8 mouse cellular contexts compared by ENCODE assay signal in genomic region chr11:62921052-62921977, GRCm38 (mm10). TPM values are rescaled to one million over a fixed set of nuclear protein-coding genes. Genes with fewer than 3 reads are reported as not detected.
DNase-seq lines count a peak whose midpoint lies in the region; ATAC-seq lines count a peak whose summit lies in the region.

No protein-coding gene starts in this region.

- no peaks in the 10 kb centered on the region for H3K36me3 ChIP-seq in megakaryocyte, embryonic 14.5 days (replicated peaks; ENCODE audit: low read length)

- peaks cover 23% of the 10 kb centered on the region for H3K9me3 ChIP-seq in megakaryocyte, embryonic 14.5 days

- ATAC-seq in monocyte, adult 5-6 weeks (replicated peaks; ENCODE audit: insufficient number of reproducible peaks, low FRiP score, low TSS enrichment, poor library complexity, severe bottlenecking) = no peak; the same call in 1 of the 2 replicates

- H3K4me3 ChIP-seq in megakaryocyte, embryonic 14.5 days (replicated peaks) = peak overlapping the region; percentile 12

- peaks cover 59% of the 10 kb centered on the region for H3K27me3 ChIP-seq in megakaryocyte, embryonic 14.5 days (replicated peaks)

- peak; percentile 99 for DNase-seq in adipocyte (ENCODE audit: low spot score)
- peak; percentile 93 for DNase-seq in cerebellum, postnatal 4 days (ENCODE audit: low spot score in 2 of 2)
- peak; percentile 92 to 93 for DNase-seq in gastrocnemius, adult 8-10 months (ENCODE audit: low spot score in 2 of 2)
- peak; percentile 99 for DNase-seq in hindlimb bud, embryonic 11.5 days (ENCODE audit: extremely low spot score, low read depth, low spot score)
- DNase-seq in left cerebral cortex, adult 8-10 months (ENCODE audit: low spot score in 2 of 2) = peak; percentile 88 to 89
- peak; percentile 86 to 87 for DNase-seq in right cerebral cortex, postnatal 36 days (ENCODE audit: low spot score in 2 of 2)

- H3K4me1 ChIP-seq in megakaryocyte, embryonic 14.5 days = peaks cover 21% of the 10 kb centered on the region

RNA-seq across cellular contexts. Expression of gene Cdrt4, which starts 29.7 kb away (rescaled TPM):
- total RNA-seq in gastrocnemius, adult 8-10 months (2022) = not detected
- not detected for total RNA-seq in left cerebral cortex, adult 8-10 months (2022)
- polyA plus RNA-seq in megakaryocyte, embryonic 14.5 days (2012; ENCODE audit: insufficient read depth, low replicate concordance) = not detected in 2 replicates
- total RNA-seq in monocyte, adult 5-6 weeks (2017) = 2.3 TPM in 1 of 3 replicates, not detected in the others

RNA-seq across cellular contexts. Expression of gene Tvp23b, which starts 42.1 kb away (rescaled TPM):
- 1 to 10 TPM; 3.5 to 6.2 (median 5.3) TPM for total RNA-seq in gastrocnemius, adult 8-10 months (2022)
- total RNA-seq in left cerebral cortex, adult 8-10 months (2022) = 10 to 100 TPM; 29.9 to 35.5 (median 30.9) TPM
- polyA plus RNA-seq in megakaryocyte, embryonic 14.5 days (2012; ENCODE audit: insufficient read depth, low replicate concordance) = 2.0 TPM in 1 of 2 replicates, not detected in the other
- 23.5 to 32.7 TPM (median 30.7 TPM) in 3 replicates for total RNA-seq in monocyte, adult 5-6 weeks (2017)
